Mouse (Mus musculus): Measurements from ENCODE around the gene Tcf7l2.

GRCm38 (mm10) chr19:55781681-55782080 lies 40.1 kb downstream of the Tcf7l2 start:
- TF ChIP-seq HCFC1 (IDR thresholded peaks at IDR 0.05; ENCODE audit: borderline replicate concordance, insufficient read depth, low read length) (no peak), ZNF384 (IDR thresholded peaks at IDR 0.05; ENCODE audit: low read depth, low read length) (no peak)

Data from ES-E14 (cell line).